ENCODE assay signal across 8 mouse cellular contexts in the genomic region with DNA sequence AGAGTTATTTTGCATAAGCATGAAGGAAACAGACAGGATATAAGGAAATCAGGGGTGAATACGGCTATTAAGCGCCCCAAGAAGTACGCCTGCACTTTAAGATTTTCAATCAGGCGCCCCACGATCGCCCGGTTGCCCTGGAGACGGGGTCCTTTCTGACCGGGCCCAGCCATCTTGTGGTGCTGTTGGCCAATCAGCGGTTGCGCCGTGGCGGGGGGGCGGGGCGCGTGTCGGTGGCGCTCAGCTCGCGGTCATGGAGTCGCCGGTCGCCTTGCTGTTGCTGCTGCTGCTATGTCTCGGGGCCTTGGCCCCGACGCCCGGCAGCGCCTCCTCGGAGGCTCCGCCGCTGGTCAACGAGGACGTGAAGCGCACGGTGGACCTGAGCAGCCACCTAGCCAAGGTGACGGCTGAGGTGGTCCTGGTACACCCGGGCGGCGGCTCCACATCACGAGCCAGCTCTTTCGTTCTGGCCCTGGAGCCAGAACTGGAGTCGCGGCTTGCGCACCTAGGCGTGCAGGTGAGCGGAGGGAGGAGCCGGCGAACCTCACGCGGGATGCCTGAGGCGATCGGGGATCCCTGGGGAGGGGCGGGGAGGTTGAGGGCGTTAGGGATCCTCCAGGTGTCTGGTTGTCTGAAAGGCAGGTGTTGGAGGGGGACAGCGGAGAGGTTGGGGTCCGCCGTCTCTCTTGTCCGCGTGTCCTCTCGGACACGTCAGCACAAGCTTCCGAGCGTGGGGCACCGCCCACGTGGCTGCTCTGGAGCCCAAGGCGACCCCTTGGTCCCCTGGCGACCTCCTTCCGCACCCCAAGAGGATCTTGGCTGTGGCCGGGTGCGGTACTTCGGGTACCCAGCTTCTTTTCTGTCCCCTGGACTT. TPM values are rescaled to one million over a fixed set of nuclear protein-coding genes. Genes with fewer than 3 reads are reported as not detected.
DNase-seq lines count a peak whose midpoint lies in the region; ATAC-seq lines count a peak whose summit lies in the region.

Gene Rpn1 (plus strand): TSS at position 205 of the 874 bp plus-strand sequence.

- DNase-seq in Muller cell, postnatal 12 days (ENCODE audit: inconsistent ontology term) = peak; percentile 98
- DNase-seq in cerebellum, adult 9-11 months = peak; percentile 94
- DNase-seq in frontal cortex, postnatal 10 days (ENCODE audit: low spot score in 2 of 2) = peak; percentile 95 to 96
- DNase-seq in layer of hippocampus, postnatal 14 days (ENCODE audit: low spot score in 2 of 2) = peak; percentile 95 to 97
- DNase-seq in lung, postnatal 14 days = peak; percentile 99
- DNase-seq in retina, adult 2 months (ENCODE audit: low read depth, low spot score) = peak; percentile 82
- DNase-seq in thymus, postnatal 36 days = peak; percentile 96 to 98

- H3K36me3 ChIP-seq in hindbrain, embryonic 12.5 days = peaks cover 13% of the 10 kb centered on the region; the same call in 1 of the 2 replicates

- WGBS in hindbrain, embryonic 12.5 days = under 1% methylated on average over 71 of the region's 71 CpGs

- no peaks in the 10 kb centered on the region for H3K9me3 ChIP-seq in hindbrain, embryonic 12.5 days (replicated peaks)

- peak within 1 kb of the TSS; percentile 90 for H3K9ac ChIP-seq in hindbrain, embryonic 12.5 days

- H3K4me3 ChIP-seq in hindbrain, embryonic 12.5 days = peak within 1 kb of the TSS; percentile 96

- peak within 1 kb of the TSS; percentile 77 for H3K27ac ChIP-seq in hindbrain, embryonic 12.5 days

- peaks cover 25% of the 10 kb centered on the region for H3K4me1 ChIP-seq in hindbrain, embryonic 12.5 days

- peak; percentile 97 for ATAC-seq in hindbrain, embryonic 12.5 days (ENCODE audit: low FRiP score)

- peaks cover 3% of the 10 kb centered on the region for H3K27me3 ChIP-seq in hindbrain, embryonic 12.5 days

- peak within 1 kb of the TSS; percentile 94 for H3K4me2 ChIP-seq in hindbrain, embryonic 12.5 days (replicated peaks)

RNA-seq across cellular contexts. Expression of gene Rpn1, which starts in this region (rescaled TPM):
- 278 and 284 TPM in 2 replicates for polyA plus RNA-seq in hindbrain, embryonic 12.5 days (2016; fragmentation: Nextera tagmentation; extraction: Ambion mirVana)
- total RNA-seq in layer of hippocampus, postnatal 14 days (2021) = 100 to 1,000 TPM; 143 to 166 TPM

Comparison
In these comparisons a context has a peak if more than half of its experiments do, and no peak if none do; other contexts are left out.
1. Peak in every context shown above with its lines: DNase-seq, ATAC-seq, H3K4me3 ChIP-seq and H3K27ac ChIP-seq.